Mouse (Mus musculus): Measurements from ENCODE around the gene Henmt1.

GRCm38 (mm10) chr3:108898640-108899039 lies 41.0 kb upstream of the Henmt1 start:
- TF ChIP-seq POLR2A (IDR thresholded peaks at IDR 0.05; ENCODE audit: borderline replicate concordance, low read depth, low read length) (no peak), CTCF (IDR thresholded peaks at IDR 0.05; ENCODE audit: low read depth, low read length) (no peak)
